Mouse (Mus musculus) liver, adult 2 months (tissue): ENCODE data around the gene Guca2b. TPM values are rescaled to one million over a fixed set of nuclear protein-coding genes. Genes with fewer than 3 reads are reported as not detected.

Source experiments
- DNase-seq: peaks from one replicate; pipeline ENCODE4 v3.0.0-alpha.2; 2011; ENCODE audit warnings: low read depth, low spot score; ENCODE audit errors: extremely low read depth
- H3K27ac ChIP-seq: fragments of 200-500 bp; replicated peaks from 2 replicates; pipeline ENCODE4 v1.5.1; 2012; ENCODE audit warnings: low read depth, mild to moderate bottlenecking, control low read depth, inconsistent platforms, low read length; ENCODE audit not compliant: insufficient read depth
- H3K27me3 ChIP-seq: fragments of 200-500 bp; 2 replicates; pipeline ENCODE4 v1.6.1; 2012; ENCODE audit warnings: mild to moderate bottlenecking, moderate library complexity, low read length, inconsistent platforms; ENCODE audit not compliant: control insufficient read depth, insufficient read depth
- H3K36me3 ChIP-seq: fragments of 200-500 bp; 2 replicates; pipeline ENCODE4 v1.6.1; 2012; ENCODE audit warnings: low read length, inconsistent platforms; ENCODE audit not compliant: control insufficient read depth, insufficient read depth
- H3K4me1 ChIP-seq: fragments of 200-500 bp; 2 replicates; pipeline ENCODE4 v1.6.1; 2011; ENCODE audit warnings: low read length; ENCODE audit not compliant: control insufficient read depth, insufficient read depth
- H3K4me3 ChIP-seq: fragments of 200-500 bp; 2 replicates; pipeline ENCODE4 v1.5.1; 2011; ENCODE audit warnings: low read depth, mild to moderate bottlenecking, control low read depth, low read length, moderate library complexity; ENCODE audit not compliant: insufficient read depth
- H3K79me2 ChIP-seq: fragments of 200-500 bp; 2 replicates; pipeline ENCODE4 v1.6.1; 2012; ENCODE audit warnings: inconsistent platforms, mild to moderate bottlenecking, low read length, moderate library complexity; ENCODE audit not compliant: control insufficient read depth, insufficient read depth
- H3K9ac ChIP-seq: fragments of 200-500 bp; 2 replicates; pipeline ENCODE4 v1.6.1; 2012; ENCODE audit warnings: low read depth, mild to moderate bottlenecking, control low read depth, inconsistent platforms, low read length
- CTCF ChIP-seq: fragments of 200-500 bp; IDR thresholded peaks from 2 replicates; pipeline ENCODE4 v1.5.1; 2011; ENCODE audit warnings: low read depth, low read length, control low read depth
- POLR2A ChIP-seq: fragments of 200-500 bp; IDR thresholded peaks from 2 replicates; pipeline ENCODE4 v1.6.1; 2011; ENCODE audit warnings: low read length, control low read depth; ENCODE audit not compliant: insufficient read depth; ENCODE audit errors: extremely low read depth
- WGBS: fragments of 180-500 bp; shearing (Covaris S2); methylation state at CpG from one replicate; pipeline ENCODE4 v1.1.7; 2018; 5-methylcytosine and 5-hydroxymethylcytosine counted together
- polyA plus RNA-seq: library from polyadenylated mRNA; depleted of rRNA; stranded (reverse); fragments of >200 nt; gene quantifications from 2 replicates; pipeline ENCODE4 v1.2.3, GENCODE M21; 2012
- total RNA-seq: library from RNA; depleted of rRNA; stranded (reverse); fragments of >200 nt; gene quantifications from 2 replicates; pipeline ENCODE4 v1.2.3, GENCODE M21; 2014

The Guca2b gene
- total and polyA plus RNA-seq, 2 experiments = not detected

- Histone ChIP-seq H3K79me2 (no peaks in the 10 kb centered on the region), H3K27me3 (no peaks in the 10 kb centered on the region), H3K36me3 (no peaks in the 10 kb centered on the region), H3K4me1 (no peaks in the 10 kb centered on the region), H3K27ac (no peak overlapping the region), H3K4me3 (no peak overlapping the region), H3K9ac (no peak overlapping the region)
- no peak for DNase-seq
- WGBS = 93% methylated on average over 14 of the region's 14 CpGs
- no peak for TF ChIP-seq POLR2A
- no peak for TF ChIP-seq CTCF
Observed at GRCm38 (mm10) chr4:119663409-119664095, 4.8 kb upstream of the Guca2b start.

- TF ChIP-seq POLR2A = no peak
- TF ChIP-seq CTCF = no peak
- no peak for DNase-seq
- Histone ChIP-seq H3K27ac (no peak overlapping the region), H3K27me3 (no peaks in the 10 kb centered on the region), H3K36me3 (no peaks in the 10 kb centered on the region), H3K9ac (no peak overlapping the region), H3K79me2 (no peaks in the 10 kb centered on the region), H3K4me3 (no peak overlapping the region), H3K4me1 (no peaks in the 10 kb centered on the region)
- WGBS = 82% methylated on average over 7 of the region's 7 CpGs
Observed at GRCm38 (mm10) chr4:119662976-119663375, 4.2 kb upstream of the Guca2b start.

GRCm38 (mm10) chr4:119662151-119662550 is 3.4 kb upstream of the Guca2b start:
- Histone ChIP-seq H3K36me3 (no peaks in the 10 kb centered on the region), H3K79me2 (no peaks in the 10 kb centered on the region), H3K27me3 (no peaks in the 10 kb centered on the region), H3K4me3 (no peak overlapping the region), H3K27ac (no peak overlapping the region), H3K9ac (no peak overlapping the region), H3K4me1 (no peaks in the 10 kb centered on the region)
- WGBS = 31% methylated on average over 4 of the region's 4 CpGs
- TF ChIP-seq POLR2A (no peak), CTCF (no peak)
- no peak for DNase-seq

GRCm38 (mm10) chr4:119660007-119660406 is 1.3 kb upstream of the Guca2b start:
- Histone ChIP-seq H3K4me3 (no peak overlapping the region), H3K9ac (no peak overlapping the region), H3K27ac (no peak overlapping the region), H3K27me3 (no peaks in the 10 kb centered on the region), H3K79me2 (no peaks in the 10 kb centered on the region), H3K36me3 (no peaks in the 10 kb centered on the region), H3K4me1 (no peaks in the 10 kb centered on the region)
- no peak for DNase-seq
- TF ChIP-seq CTCF (no peak), POLR2A (no peak)
- WGBS = 88% methylated on average over 8 of the region's 8 CpGs

GRCm38 (mm10) chr4:119658246-119658645 is 508 bp downstream of the Guca2b start:
- no peaks in the 10 kb centered on the region for H3K79me2 ChIP-seq
- DNase-seq = no peak
- H3K4me3 ChIP-seq = no peak overlapping the region
- H3K27me3 ChIP-seq = no peaks in the 10 kb centered on the region
- 69% methylated on average over 2 of the region's 2 CpGs for WGBS
- H3K36me3 ChIP-seq = no peaks in the 10 kb centered on the region
- no peak overlapping the region for H3K9ac ChIP-seq
- H3K27ac ChIP-seq = no peak overlapping the region
- H3K4me1 ChIP-seq = no peaks in the 10 kb centered on the region
- TF ChIP-seq POLR2A (no peak), CTCF (no peak)

GRCm38 (mm10) chr4:119657011-119657410 is 1.7 kb downstream of the Guca2b start:
- H3K79me2 ChIP-seq = no peaks in the 10 kb centered on the region
- H3K4me3 ChIP-seq = no peak overlapping the region
- no peak overlapping the region for H3K9ac ChIP-seq
- no peak for DNase-seq
- H3K4me1 ChIP-seq = no peaks in the 10 kb centered on the region
- TF ChIP-seq POLR2A (no peak), CTCF (no peak)
- H3K27me3 ChIP-seq = no peaks in the 10 kb centered on the region
- no peak overlapping the region for H3K27ac ChIP-seq
- H3K36me3 ChIP-seq = no peaks in the 10 kb centered on the region
- WGBS = 75% methylated on average over 1 of the region's 1 CpGs
